8 mouse cellular contexts compared by ENCODE assay signal in genomic region chr9:66974721-66975225, GRCm38 (mm10). TPM values are rescaled to one million over a fixed set of nuclear protein-coding genes. Genes with fewer than 3 reads are reported as not detected.
DNase-seq lines count a peak whose midpoint lies in the region.

No protein-coding gene starts in this region.

- DNase-seq in R1 (ENCODE audit: low read depth, low spot score), result peak; percentile 92
- peak; percentile 57 for DNase-seq in cerebellum, adult 8-10 months
- peak; percentile 83 for DNase-seq in forelimb bud, embryonic 11.5 days (ENCODE audit: low read depth, low spot score)
- DNase-seq in heart, postnatal 4 days, result peak; percentile 86
- peak; percentile 85 for DNase-seq in layer of hippocampus, adult 9-11 months
- DNase-seq in lung, postnatal 10 days, result peak; percentile 93
- peak; percentile 18 for DNase-seq in ovary, postnatal 14 days (ENCODE audit: low spot score)
- peak; percentile 77 for DNase-seq in thymus, postnatal 25 days

RNA-seq across cellular contexts. Expression of gene Lactb, which starts 0.5 kb away (rescaled TPM):
- total RNA-seq in heart, postnatal 4 days (2021), result 10 to 100 TPM; 20.9 to 21.6 TPM

RNA-seq across cellular contexts. Expression of gene Rps27l, which starts 28.9 kb away (rescaled TPM):
- 100 to 1,000 TPM; 253 to 256 TPM for total RNA-seq in heart, postnatal 4 days (2021)

RNA-seq across cellular contexts. Expression of gene Rab8b, which starts 55.3 kb away (rescaled TPM):
- total RNA-seq in heart, postnatal 4 days (2021), result 10 to 100 TPM; 17.8 to 18.5 TPM

Comparison
In these comparisons a context has a peak if more than half of its experiments do, and no peak if none do; other contexts are left out.
1. Peak in every context shown above with its lines: DNase-seq.
2. DNase-seq: peak in every context shown above with its lines; median percentile 93 in lung, postnatal 10 days; 92 in R1; 86 in heart, postnatal 4 days; 85 in layer of hippocampus, adult 9-11 months; 83 in forelimb bud, embryonic 11.5 days; 77 in thymus, postnatal 25 days; 57 in cerebellum, adult 8-10 months; 18 in ovary, postnatal 14 days.